Mouse (Mus musculus) thymus, postnatal 10 days (tissue): ENCODE data around the gene Slc45a3.

Source experiments
- DNase-seq, 2 experiments: peaks; one replicate each; pipeline ENCODE4 v3.0.0; 2021; ENCODE audit warnings: low spot score in 2 of 2

Gene Slc45a3

DNA sequence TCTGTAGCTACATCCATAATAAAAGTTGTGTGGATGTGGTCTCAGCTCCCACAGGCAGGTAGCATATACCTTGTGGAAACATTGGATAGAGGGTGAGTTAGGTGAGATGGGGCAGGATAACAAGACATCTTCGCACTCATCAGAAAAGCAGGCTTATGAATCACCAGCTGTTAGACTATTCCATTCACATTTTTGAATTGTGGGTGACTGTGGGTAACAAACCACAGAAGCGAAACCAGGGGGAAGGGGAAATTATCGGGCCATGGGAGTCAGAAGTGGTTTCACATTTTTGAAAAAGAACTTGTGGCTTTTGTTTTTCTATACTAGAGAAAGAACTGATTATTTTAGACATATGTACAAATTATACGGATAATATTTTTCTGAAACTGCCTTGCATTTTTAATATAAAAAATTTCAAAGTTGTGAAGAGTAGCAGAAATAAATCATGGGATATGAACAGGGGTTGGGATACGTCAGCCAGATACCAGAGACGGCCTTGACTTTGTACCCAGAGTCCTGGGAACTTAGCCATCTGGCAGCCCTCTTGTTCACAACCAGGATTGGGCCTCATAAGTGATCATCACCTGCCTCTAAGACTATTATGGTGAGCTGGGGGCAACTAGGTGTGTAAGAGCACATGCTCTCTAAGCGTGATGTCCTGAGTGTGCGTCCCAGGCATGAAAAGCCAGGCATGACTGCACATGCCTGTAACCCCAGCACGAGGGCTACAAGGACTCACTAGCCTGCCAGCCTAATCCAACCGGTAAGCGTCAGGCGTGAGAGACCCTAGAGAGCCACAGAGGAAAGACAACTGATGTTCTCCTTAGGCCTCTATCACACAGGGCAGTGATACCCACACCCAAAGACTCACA lies 30.6 kb downstream of the Slc45a3 start:
- DNase-seq = no peak

DNA sequence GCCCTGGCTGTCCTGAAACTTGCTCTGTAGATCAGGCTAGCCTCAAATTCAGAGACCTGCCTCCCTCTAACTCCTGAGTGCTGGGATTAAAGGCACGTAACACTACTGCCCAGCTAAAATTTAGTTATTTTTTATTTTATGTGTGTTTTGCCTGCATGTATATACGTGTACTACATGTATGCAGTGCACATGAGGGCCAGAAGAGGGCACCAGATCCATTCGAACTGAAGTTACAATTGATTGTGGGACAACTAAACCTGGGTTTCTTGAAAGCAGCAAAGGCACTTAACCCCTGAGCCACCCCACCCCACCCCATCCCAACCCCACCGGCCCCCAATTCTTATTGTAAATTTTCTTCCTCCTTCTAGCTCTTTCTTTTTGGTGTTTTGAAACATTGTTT lies 32.3 kb downstream of the Slc45a3 start:
- DNase-seq = peak; percentile 67 to 79

DNA sequence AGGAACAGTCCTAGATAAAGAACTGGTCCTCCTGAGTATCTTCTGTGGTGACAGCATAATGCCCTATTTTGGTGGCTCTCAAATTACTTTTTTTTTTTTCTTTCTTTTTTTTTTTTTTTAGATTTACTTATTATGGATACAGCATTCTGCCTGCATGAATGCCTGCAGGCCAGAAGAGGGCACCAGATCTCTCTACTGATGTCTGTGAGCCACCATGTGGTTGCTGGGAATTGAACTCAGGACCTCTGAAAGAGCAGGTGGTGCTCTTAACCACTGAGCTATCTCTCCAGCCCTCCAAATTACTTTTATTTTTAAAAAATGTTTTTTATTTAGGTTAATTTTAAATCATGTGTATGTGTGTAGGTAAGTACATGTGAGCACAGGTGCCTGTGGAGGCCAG lies 37.7 kb downstream of the Slc45a3 start:
- peak in 1 of 2 experiments; percentile 38 for DNase-seq

DNA sequence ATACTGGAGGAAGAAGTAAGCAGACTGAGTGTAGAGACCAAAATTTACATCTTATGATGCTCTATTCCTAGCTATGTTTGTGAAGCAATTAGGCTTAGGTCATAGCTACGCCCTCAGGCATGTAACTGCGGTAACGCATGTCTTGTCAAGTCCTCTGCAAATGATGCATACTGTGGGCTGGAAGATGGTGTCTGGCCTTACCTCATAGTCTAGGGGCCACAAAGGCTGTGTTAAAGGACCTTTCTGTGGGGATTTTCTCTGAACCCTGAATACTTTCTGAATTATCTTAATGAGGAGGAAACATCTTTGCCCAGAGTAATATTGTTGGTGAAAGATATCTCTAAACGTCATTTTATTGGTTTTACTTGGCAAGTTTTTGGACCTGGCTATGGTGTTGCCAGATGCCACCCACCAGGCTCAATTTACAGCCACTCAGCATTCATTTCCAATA lies 39.1 kb downstream of the Slc45a3 start:
- DNase-seq = no peak

DNA sequence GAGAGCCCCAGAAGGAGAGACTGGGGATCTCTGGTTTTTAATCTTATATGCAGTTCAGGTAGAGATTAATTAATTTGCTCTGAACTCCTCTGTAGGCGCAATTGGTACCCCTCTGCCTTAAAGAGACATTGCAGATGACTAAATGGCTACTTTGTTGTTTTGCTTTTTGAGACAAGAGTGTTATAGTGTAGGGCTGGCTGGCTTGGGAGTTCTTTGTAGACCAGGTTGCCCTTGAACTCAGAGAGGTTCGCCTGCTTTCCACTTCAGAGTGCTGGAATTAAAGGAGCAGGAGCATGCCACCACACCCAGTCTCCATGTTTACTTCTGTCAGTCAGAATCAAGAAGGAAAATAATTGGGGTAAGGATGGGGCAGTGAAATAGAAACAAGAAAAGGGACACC lies 40.3 kb downstream of the Slc45a3 start:
- no peak for DNase-seq

DNA sequence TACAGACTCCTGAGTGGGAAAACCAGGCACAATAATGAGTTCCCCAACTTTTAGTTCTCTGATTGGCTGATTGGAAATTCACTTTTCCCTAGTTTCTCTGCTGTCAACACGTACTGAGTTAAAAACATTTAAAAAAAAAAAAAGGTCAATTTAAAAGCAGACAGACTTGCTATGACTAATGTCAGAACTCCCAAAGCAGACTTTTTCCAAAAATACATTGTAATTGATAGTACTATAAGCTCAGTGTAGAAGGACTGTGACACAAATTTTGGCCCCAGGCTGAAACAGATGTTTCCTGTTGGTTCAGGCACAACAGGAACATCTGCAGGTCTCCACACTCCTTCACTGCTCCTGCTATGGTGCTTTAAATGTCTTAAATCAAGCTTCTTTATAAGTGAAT lies 41.0 kb downstream of the Slc45a3 start:
- no peak for DNase-seq

- no peak for DNase-seq
These were observed 41.9 kb downstream of the Slc45a3 start for GRCm38 (mm10) chr1:132004574-132005180.

GRCm38 (mm10) chr1:132005466-132005865 lies 42.7 kb downstream of the Slc45a3 start:
- no peak for DNase-seq

GRCm38 (mm10) chr1:132006046-132006445 lies 43.3 kb downstream of the Slc45a3 start:
- no peak for DNase-seq

DNA sequence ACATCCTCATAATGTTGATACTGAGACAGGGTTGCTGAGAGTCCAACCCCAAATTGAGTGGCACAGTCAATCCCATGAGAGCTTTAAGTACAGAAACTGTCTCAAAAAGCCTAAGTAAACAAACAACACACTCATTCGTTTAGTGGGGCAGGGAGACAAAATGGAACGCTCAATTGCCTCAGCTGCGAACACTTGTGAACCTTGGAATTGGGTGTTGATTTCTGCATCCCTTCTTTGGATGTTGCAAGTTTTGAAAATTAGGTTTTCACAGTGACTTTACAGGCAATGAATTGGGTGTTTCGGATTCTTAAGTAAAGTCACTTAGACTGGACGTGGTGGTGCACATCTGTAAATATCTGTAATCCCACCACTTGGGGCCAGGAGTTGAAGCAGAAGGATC lies 44.0 kb downstream of the Slc45a3 start:
- DNase-seq = no peak

DNA sequence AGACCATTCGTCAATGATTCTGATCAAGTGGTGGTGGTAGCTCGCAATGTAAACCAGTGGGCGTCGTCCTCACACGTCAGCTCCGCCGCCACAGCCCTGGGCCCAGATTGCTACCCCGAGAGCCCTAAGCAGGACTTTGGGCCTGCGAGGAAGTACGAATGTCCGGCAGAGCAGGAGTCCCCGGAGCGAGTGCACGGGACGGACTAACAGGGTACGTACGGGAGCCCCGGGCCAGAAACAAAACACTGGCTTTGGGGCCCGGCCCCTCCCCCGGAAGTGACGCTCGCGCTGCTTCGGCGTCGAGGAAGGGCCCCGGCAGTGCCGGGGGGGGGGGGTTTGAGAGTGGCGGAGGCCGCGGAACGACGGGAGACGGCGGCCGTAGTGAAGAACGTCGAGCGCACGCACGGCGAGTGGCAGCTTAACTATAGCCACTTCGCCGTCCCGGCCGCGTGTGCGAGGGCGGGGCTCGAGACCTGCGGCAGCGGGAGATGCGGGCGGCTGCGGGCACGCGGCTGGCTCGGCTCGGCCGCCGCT lies 44.6 kb downstream of the Slc45a3 start, which contains the start of gene Elk4:
Elk4 (plus strand) TSS at position 326 of the 534 bp plus-strand sequence.
- peak; percentile 85 to 90 for DNase-seq

GRCm38 (mm10) chr1:132007828-132008827 lies 45.4 kb downstream of the Slc45a3 start:
- DNase-seq = peak; percentile 95 to 97

GRCm38 (mm10) chr1:132008881-132009644 lies 46.3 kb downstream of the Slc45a3 start:
- DNase-seq = peak in 1 of 2 experiments; percentile 24

- DNase-seq = peak; percentile 30
These were observed 48.1 kb downstream of the Slc45a3 start for GRCm38 (mm10) chr1:132010632-132011501.

DNA sequence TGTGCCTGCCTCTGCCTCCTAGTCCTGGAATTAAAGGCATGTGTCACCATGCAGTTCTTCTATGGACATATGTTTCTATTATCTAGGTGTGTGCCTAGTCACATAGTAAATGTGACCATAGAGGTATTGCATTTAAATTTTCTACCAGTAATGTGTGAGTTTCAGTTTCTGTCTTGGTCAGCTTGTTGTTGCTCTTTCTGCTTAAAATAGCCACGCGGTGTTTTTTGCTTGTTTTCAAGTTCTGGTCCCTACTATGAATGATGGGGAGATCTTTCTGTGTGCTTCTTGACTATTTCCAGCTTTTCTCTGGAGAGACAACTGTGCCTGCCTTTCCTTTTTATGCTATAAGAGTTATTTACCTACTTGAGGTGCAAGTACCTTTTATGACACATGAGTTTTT lies 49.0 kb downstream of the Slc45a3 start:
- no peak for DNase-seq

DNA sequence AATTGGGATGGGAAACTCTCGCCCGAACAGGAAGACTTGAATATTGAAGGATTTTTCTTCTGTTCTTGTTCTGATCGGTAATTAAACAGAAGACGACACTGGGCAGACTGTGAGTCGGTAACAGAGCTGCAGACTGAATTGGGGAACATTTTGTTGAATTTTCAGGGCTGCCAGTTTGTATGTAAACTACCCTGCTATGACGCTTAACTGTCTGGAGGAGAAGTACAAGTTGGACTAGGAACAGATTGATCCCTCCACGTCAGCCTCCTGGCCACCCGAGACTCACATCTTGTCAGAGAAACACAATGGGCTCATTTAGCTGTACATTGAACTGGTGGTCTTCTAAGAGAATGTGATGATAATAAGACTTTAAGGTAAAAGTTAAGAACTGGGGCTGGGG lies 50.1 kb downstream of the Slc45a3 start:
- DNase-seq = no peak

DNA sequence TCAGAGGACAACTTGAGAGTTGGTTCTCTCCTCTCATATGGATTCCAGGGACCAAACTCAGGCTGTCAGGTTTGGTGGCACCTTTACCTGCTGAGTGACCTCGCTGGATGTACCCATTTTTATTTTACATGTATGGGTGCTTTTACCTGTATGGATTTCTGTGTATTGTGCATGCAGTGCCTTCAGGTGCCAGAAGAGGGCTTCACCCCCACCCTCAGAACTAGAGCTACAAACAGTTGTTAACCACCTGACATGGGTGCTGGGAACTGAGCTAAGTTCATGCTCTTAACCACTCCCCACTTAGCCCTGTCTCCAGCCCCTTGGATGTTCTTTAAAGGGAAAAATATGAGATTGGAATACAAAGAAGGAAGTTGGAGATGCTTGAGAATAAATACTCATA lies 52.0 kb downstream of the Slc45a3 start:
- DNase-seq = no peak

DNA sequence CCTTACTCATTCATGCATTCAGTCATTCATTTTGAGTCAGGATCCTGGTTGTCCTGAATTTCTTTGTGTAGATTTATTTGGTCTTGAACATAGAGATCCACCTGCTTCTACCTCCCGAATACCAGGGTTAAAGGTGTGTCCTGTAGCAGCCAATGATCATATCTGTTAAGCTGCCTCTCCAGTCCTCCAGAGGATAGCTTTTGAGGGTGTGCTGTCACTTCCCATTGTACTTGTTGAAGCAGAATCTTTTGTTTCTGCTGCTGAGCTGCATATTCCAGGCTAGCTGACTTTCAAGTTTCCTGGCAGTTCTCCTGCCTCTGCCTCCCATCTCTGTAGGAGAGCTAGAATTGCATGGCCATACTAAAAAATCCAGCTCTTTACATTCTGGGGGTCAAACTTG lies 53.9 kb downstream of the Slc45a3 start:
- DNase-seq = no peak

- no peak for DNase-seq
These were observed 57.1 kb downstream of the Slc45a3 start for GRCm38 (mm10) chr1:132019876-132020275.

DNA sequence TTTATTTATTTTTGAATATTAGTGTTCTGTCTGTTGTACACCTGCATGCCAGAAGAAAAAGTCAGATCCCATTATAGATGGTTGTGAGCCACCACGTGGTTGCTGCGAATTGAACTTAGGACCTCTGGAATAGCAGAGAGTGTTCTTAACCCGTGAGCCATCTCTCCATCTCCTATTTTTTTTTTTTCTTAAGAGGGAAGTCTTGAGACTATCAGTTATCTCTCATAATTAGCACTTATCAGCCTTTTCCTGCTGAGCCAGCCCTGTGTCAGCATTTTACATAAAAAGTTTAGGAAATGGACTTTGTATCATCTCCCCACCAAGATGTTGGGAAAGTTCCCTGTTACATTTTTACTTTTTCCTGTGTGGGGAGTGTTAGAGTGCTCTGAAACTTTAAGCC lies 59.3 kb downstream of the Slc45a3 start:
- no peak for DNase-seq
